Mouse (Mus musculus) cerebellum, postnatal 36 days (tissue): ENCODE data around the gene Tmem178b.

ENCODE experiments used
- DNase-seq, 2 experiments: peaks; one replicate each; pipeline ENCODE4 v3.0.0; 2021 to 2022; ENCODE audit warnings: mixed read lengths in 2 of 2

The Tmem178b gene

GRCm38 (mm10) chr6:40019396-40019795 lies 146.3 kb downstream of the Tmem178b start:
- DNase-seq: no peak

- DNase-seq: no peak
Observed at GRCm38 (mm10) chr6:40023592-40024335, 150.7 kb downstream of the Tmem178b start.

- no peak for DNase-seq
Observed at GRCm38 (mm10) chr6:40024336-40024934, 151.4 kb downstream of the Tmem178b start.

GRCm38 (mm10) chr6:40032901-40033300 lies 159.8 kb downstream of the Tmem178b start:
- no peak for DNase-seq

- DNase-seq: no peak
Observed at GRCm38 (mm10) chr6:40033935-40034334, 160.9 kb downstream of the Tmem178b start.

- peak; percentile 33 to 52 for DNase-seq
Observed at GRCm38 (mm10) chr6:40048969-40049908, 176.2 kb downstream of the Tmem178b start.

GRCm38 (mm10) chr6:40049909-40050484 lies 176.9 kb downstream of the Tmem178b start:
- DNase-seq: no peak

- no peak for DNase-seq
Observed at GRCm38 (mm10) chr6:40051698-40052097, 178.6 kb downstream of the Tmem178b start.

GRCm38 (mm10) chr6:40052593-40052992 lies 179.5 kb downstream of the Tmem178b start:
- DNase-seq: no peak

- no peak for DNase-seq
Observed at GRCm38 (mm10) chr6:40059466-40059865, 186.4 kb downstream of the Tmem178b start.

GRCm38 (mm10) chr6:40061327-40062189 lies 188.5 kb downstream of the Tmem178b start:
- DNase-seq: no peak

GRCm38 (mm10) chr6:40062190-40062501 lies 189.1 kb downstream of the Tmem178b start:
- DNase-seq: no peak

GRCm38 (mm10) chr6:40063438-40063837 lies 190.4 kb downstream of the Tmem178b start:
- DNase-seq: no peak

GRCm38 (mm10) chr6:40063899-40064298 lies 190.8 kb downstream of the Tmem178b start:
- DNase-seq: no peak

GRCm38 (mm10) chr6:40064342-40064741 lies 191.3 kb downstream of the Tmem178b start:
- no peak for DNase-seq

- DNase-seq: peak; percentile 45 to 51
Observed at GRCm38 (mm10) chr6:40068467-40068866, 195.4 kb downstream of the Tmem178b start.

GRCm38 (mm10) chr6:40071007-40071406 lies 197.9 kb downstream of the Tmem178b start:
- no peak for DNase-seq

- no peak for DNase-seq
Observed at GRCm38 (mm10) chr6:40076089-40076488, 203.0 kb downstream of the Tmem178b start.

- DNase-seq: no peak
Observed at GRCm38 (mm10) chr6:40076670-40077313, 203.7 kb downstream of the Tmem178b start.

- no peak for DNase-seq
Observed at GRCm38 (mm10) chr6:40078353-40078752, 205.3 kb downstream of the Tmem178b start.

- no peak for DNase-seq
Observed at GRCm38 (mm10) chr6:40083726-40084125, 210.7 kb downstream of the Tmem178b start.

- DNase-seq: peak in 1 of 2 experiments; percentile 25
Observed at GRCm38 (mm10) chr6:40091250-40091651, 218.2 kb downstream of the Tmem178b start.
